Mouse (Mus musculus): ENCODE data around the gene Zbtb16.
A peak's percentile ranks its signal among the peaks of the same experiment; 100 is the strongest.

Gene Zbtb16

DNA sequence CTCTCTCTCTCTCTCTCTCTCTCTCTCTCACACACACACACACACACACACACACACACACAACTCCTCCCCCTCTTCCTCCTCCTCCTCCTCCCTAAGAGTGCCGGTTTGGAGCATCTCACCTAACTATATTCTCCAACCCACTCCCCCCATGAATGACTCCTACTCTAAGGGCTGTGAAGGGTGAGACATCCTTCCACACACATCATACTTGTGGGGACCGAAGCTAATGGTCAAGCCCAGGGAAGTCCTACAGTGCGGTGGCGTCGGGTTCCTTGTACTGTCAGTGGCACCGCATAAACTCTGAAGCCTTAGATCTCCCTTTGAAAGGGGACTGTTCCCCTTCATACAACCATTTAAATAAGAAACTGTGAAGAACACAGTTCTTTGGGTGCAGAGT is 110.9 kb downstream of the Zbtb16 start:
- no peak for DNase-seq

DNA sequence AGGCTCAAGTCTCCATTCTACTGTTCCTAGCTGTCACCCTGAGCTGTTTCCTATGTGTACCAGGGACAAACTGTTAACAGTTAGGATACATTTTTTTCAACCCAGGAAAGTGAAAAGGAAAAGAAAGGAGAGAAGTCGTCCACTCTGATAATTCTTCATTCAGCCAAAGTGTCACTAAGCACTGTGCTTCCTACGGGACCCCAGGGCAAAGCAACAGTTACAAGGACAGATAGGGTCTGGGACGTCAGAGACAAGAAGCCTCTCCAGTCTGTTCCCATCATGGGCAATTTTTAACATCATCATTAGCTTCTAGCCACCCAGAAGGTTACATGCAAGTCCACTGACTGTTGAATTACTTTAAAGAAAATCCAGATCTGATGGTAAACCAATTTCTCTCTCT is 111.3 kb downstream of the Zbtb16 start:
- no peak for DNase-seq

DNA sequence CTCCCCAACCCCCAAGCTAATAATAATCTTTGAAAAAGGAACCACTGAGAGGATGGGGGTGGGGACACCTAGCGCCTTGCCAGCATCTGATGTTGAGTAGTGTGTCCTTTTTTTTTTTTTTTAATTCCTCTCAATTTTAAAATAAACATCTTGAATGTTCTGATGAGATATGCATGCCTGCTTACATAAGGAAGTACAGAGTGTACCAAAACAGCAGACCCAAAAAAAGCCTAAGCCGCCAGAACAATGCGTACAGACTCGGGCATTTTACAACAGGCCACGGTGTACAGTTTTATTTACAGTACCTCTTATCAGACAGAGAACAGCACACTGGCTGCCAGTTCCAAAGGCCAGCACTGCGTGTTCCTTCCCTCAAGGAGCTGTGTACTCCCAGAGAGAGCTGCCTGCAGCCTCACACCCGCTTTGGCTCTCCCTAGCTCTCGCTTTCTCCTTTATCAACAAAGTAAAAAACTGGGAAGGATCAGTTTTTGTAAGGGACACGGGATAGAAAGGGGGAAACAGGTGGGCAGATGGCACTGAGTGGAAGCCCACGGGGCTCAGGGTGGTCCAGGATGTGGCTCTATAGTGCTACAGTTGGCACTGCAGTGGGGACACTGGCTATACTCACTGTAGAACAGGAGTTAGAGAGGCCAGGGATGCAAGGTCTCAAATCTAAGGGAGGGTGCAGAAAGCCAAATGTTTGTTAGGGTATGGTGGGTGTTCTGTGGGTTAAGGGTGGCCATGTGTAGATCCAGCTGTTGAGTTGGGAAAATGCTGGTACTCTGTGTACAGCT is 112.3 kb downstream of the Zbtb16 start:
- peak; percentile 91 for DNase-seq

DNA sequence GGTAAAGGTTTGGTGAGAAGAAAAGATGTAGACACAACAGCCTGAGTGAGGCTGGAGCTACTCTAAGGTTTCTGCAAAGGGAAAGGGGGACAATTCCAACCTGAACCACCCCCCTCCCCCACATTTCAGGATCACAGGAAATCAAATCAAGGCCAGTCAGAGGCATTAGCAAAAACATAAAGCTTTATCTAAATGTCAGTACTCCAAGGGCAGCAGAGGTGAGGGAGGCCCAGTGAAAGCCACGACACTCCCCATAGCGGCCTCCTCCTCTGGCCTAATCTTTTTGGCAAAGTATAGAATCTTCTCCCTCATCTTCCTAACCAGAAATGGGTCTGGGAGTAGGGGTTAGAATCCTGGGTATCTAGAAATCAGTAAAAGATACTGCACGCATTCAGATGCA is 113.0 kb downstream of the Zbtb16 start:
- no peak for DNase-seq

DNA sequence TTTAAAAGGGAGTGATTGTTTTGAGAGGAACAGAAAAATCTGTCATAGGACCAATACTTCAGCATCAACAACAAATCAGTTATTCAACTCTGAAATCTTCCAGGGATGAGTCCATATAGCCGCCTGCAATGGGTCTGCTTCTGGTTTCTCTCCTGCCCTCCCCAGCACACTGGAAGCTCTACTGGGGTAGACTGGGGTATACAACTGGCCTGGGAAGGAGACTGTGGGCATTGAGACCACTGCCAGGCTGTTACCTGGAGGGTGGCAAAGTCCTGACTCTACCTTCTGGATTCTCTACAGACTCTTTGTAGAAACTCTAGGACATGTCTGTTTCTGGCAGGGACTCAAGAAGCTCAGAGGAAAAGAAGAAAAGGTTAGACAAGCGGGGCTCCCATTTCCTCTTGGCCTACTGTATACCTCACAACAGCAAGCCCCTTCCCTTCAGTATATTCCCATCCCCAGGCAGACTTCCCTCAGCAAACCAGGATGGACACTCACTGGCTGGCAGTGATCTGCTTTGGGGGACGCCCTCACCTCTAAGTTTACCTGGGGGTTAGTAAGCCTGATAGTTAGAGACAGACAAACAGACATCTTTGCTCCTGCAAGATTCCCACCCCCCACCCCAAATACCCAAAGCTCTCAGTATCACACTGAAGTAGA is 113.6 kb downstream of the Zbtb16 start:
- DNase-seq, result no peak

DNA sequence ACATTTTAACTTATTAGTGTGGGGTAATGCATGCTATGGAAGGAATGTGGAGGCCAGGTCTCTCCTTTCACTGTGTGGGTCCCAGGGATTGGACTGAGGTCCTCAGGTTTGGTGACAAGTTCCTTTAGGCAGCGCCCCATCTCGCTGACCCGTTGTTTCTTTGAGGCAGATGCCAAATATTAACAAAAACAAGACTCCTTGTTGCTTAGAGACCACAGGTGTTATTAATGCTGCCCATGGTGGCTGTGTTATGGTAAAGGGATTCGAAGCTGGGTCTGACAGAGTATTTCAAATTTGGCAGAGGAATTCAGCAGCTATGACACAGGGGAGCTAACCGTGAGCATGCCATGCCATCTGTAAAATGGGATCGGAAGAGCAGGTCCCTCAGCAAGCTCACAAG is 114.4 kb downstream of the Zbtb16 start:
- no peak for DNase-seq

DNA sequence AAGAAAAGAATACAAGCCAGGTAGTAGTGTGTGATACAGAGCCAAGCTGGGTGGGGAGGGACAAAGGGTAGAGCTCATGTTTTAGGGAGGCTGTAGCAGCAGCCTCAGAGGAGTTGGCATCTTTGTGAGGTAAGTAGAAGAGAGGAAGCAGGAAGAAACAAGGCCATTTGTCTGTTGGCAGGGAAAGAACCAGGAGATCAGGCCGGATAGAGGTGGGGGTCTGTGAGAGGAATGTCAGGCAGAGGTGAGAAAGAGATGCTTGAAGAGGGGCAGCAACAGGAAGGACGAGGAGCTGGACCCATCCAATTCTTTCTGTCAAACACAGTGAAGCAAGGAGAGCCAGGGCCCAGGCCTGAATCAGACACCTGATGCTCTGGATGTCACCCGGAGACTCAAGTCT is 114.8 kb downstream of the Zbtb16 start:
- DNase-seq, result no peak

DNA sequence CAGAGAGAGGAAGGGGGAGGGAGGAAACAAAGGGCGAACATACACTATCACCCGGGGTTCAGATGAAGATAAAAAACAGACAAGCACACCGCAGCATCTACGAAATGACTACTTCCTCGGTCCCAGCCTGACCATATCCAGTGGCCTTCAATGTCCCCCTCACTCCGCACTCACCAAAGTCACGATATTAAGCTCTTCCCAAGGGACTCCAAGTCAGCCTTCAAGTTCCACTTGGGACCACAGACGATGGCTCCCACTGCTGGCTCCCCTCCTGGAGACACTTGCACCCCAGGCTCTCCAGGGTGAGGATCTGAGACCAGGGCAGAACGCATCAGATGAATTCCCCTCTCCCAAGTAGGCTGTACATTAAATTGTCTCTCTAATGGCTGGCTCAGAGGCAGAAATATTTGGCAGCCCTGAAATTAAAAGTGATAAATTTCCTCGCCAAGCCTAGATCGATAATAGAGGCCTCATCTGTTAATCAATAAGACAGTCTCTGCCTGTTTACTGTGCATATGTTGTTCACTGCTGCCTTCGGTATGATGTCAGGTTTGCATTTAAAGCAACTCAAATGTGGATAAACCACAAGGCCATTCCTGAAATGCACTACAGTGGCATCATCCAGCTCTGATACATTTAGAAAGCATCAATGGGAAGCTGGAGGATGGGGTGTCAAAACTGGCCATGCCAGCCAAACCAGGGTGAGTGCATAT is 115.6 kb downstream of the Zbtb16 start:
- no peak for DNase-seq

DNA sequence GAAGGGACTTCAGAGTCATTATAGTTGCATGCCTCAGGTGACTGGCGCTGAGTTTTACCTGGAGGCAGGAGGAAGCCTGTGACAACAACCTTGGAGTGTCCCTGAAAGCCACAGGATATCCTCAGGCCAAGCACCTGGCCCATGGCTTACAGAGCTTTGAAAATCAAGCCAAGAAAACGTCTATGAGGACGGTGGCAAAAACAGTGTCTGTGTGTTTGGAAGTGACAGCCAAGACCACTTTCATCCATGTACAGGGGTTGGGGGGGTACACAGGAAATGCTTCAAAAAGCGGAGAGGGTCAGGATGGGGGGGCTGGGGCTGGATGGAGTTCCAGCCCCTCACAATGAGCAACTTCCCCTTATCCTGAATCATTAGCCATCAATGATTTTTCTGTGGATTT is 116.4 kb downstream of the Zbtb16 start:
- DNase-seq, result no peak

DNA sequence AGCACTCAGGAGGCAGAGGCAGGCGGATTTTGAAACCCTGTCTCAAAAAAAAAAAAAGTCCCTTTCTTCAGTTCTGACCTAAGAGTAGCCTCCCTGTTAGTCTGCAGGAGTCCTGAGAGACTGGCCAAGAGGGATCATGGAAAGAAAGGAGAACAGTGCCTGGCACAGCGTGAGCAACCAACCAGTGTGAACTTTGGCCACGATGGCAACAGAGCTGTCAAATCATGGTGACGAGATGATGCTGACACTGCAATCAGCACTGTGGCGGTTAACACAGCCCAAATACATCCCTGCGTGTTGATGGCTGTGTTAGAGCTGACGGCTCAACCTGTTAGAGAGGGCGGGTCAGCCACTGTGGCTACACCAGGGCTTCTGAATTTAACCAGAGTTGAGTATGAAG is 119.5 kb downstream of the Zbtb16 start:
- no peak for DNase-seq

DNA sequence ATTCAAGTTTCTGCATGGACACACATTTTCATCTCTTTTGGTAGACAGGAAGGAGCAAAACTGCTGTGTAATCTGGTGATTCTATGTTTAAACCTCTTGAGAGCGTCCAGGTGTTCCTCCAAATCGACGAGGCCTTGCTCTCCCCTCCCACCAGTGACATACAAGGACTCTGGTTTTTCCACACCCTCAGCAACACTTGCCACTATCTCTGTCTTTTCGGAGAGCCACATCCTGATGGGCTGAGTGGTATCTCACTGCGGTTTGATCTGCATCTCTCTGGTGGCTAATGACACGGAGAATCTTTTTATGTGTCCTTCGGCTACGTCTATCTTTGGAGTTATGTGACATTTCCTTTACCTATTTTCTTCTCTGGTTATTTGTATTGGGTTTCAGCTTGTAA is 121.0 kb downstream of the Zbtb16 start:
- no peak for DNase-seq

DNA sequence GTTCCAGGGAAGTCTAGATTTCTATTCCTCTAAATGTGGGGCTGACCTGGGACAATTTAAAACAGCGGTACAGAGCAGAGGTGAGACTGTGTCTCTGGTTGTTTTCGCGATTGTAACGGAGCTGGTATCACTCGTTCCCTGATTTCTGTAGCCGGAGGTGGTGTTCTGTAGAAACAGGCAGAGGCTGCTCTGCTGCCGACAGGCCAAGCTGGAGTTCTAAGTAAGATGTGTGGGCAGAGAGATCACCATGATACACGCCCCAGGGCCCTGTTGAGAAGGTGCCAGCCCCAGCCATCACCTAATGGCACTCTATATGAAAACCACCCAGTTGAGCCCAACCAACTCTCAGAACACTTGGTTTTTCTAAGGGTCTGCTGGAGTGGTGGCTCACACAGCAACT is 122.2 kb downstream of the Zbtb16 start:
- no peak for DNase-seq

DNA sequence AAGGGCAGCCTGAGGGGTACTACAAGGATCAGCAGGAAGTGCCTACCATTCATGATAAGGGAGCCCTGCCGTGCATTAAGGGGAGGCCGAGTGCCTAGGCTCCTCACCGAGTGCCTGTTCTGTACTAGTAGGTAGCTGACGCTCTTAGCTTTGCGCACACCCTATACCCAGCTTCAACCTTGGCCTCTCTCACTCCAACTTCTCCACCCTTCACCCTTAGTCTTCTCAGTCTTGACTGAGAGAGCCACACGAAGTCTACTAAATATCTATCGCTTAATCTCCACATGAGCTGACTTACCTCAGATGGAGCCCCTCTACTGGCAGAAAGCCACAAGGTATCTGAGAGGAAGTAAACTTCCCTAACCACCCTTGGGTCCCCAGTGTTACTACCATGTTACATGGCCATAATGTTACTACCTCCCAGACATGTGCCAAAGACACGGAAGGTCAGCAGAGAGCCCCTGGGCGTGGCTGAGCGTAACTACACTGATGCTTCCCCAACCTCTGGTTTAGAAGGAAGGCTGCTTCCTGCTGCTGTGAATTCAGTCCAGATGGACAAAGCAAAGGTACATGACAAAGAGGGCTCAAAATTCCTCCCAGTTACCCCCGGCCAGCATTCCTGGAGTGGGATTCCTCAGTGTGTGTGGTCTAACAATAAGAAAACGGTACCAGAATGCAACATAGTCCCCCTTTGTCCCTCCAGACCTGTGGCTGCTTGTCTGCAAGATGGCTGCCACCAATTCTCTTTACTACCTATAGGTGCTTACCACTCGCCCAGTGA is 122.8 kb downstream of the Zbtb16 start:
- no peak for DNase-seq

DNA sequence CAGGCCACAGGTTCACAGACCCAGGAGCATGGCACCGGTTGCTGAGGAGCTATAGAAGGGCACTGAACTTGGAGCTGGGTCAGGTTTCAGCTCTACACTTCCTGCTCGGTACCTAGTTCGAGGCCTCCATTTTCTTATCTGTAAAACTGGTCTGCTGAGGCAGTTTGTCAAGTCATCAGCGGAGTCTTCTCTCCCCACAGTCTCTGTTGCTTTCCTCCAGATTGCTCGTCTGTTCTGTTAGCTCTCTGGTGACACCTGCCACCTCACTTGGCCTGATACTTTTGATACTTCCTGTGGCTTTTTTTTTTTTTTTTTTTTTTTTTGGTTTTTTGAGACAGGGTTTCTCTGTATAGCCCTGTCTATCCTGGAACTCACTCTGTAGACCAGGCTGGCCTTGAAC is 124.2 kb downstream of the Zbtb16 start:
- no peak for DNase-seq

DNA sequence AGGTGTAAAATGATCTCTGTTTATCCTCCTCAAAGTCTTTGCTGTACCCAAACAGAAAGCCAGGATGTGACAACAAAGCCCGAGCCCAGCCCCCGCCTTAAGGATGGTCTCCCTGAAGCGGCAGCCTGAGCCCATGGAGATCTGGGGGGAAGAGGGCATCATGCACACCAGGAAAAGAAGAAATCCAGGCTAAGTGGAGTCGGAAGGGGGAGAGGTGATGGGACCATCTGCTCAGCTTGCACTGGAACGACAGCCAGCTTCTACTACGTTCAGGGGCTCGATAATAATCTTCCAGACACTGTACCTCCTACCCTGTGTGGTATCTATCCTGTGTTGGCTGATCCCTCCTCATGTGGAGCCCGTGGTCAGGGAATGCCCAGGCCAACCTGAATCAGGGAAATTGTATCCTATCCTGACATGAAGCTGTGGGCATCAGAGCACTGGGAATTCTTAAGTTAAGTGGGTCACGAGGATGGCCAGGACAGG is 124.7 kb downstream of the Zbtb16 start:
- DNase-seq, result no peak

DNA sequence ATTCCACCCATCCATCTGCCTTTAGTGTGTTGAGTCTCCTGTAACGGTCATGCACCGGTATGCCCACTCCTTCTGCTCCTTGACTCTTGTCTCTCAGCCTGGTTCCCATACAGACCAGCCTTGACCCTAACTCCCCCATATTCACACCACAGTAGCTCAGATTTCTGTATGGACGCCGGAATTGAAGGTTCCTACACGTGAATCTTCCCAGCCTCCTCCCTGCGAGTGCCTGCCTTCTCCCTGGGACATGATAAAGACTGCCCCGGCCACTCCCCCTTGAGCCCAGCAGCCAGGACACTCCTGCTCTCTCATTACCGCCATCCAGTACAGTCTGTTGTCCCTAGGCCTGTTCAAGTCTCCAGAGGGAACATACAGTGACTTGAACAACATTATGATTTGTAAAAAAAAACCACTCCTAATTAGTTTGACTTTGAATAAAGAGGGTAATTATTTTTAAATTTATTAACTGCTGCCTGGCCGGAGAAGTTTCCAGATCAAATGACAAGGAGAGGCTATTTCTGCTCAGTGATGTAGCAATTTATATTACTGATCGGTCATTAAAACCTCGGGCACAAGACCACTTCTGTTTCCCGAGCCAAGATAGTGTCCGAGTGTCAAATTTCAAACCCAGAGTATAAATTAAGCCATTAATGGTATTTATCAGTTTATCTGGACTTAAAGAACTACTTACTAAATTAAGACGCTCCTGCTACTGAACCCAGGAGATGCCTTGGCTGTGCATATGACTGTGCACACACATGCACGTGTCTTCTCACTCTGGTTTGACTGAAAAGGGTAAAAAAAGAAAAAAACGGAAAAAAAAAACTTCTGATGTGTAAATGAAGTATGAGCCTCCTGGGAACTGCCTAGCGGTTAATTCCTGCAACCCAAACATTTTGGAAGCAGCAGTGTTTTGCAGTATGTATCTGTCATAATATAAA is 125.4 kb downstream of the Zbtb16 start:
- DNase-seq, result no peak

DNA sequence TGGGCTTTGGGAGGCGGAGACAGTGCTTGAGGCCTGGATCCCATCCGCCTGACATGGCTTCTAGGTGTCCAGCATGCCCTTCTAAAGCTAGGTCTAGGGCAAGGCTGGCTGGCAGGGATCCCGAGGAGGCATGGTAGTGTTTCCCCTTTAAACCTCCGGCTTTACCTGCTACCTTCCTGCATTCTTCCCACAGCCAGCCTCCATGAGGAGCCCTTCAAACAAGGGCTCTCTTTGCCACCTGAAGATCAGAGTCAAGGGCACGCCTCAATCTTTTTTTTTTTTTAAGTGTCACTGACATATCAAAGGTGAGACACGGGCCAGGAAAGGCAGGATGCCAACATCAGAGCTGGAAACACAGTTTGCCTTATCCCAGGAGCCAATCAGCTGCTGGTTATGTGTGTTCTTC is 128.2 kb downstream of the Zbtb16 start:
- DNase-seq, result no peak

DNA sequence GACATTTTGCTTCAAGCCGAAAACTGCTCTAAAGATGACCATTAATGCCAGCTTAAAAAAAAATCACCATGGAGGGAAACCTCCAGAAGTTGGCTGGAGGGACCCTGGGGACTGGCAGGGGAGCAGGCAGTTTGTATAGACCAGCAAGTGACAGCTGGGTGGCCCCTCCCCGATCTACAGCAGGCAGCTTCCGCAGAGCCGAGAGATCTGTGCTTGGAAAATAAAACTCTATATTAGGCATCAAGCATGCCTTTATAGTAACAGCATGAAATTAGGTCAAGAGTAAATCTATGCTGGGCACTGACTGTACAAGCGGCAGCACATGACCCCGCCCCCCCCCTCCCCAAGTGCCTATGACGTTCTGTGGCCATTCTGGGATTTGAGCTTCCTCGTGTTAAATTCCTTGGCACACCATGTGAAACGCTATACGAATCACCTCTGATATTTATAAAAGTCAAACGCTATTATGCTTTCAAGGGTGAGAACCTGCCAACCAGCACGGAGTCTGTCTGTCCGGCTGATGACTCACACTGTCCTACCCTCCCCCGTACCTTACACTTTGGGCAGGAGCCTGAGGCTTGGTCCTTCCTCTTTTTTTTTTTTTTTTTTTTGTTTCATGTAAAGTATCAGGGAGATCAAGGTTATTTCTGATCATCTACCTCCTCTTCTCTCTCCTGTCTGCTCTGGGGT is 128.7 kb downstream of the Zbtb16 start:
- DNase-seq, result no peak

DNA sequence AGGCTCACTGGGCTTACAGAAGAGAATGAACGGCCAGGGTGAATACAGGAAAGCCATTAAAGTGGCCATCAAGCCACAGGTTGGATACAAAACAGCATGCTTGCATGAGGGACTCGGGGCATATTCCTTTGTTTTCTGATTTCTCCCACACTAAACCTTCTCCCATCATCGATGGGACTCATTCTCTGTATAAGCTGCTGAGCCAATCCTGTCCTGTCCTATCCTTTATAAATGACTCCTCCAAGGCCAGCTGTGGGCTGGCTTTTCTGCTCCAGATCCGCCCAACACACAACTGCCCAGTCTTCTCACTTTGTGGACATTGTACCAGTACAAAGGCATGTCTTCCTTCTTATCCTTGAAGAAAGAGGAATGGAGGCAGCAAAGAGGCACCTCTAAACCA is 134.7 kb downstream of the Zbtb16 start:
- no peak for DNase-seq

DNA sequence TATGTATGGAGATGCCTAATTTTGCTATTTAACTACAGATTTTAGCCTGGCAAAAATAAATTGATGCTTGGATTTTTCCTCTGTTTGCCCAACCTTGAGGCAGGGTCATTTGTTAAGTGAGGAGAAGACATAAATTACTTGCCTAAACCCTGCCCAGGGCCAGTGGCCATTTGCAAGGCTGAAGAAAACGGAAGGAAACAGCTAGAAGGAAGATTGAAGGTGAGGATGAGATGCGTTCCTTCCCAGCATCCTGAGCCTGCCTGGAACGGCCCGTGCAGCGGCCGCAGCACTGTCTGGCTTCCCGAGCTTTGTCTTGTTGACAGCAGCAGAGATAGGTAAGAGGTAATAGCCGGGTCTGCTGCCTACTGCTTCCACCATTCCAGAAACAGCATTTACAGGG is 135.2 kb downstream of the Zbtb16 start:
- no peak for DNase-seq

DNA sequence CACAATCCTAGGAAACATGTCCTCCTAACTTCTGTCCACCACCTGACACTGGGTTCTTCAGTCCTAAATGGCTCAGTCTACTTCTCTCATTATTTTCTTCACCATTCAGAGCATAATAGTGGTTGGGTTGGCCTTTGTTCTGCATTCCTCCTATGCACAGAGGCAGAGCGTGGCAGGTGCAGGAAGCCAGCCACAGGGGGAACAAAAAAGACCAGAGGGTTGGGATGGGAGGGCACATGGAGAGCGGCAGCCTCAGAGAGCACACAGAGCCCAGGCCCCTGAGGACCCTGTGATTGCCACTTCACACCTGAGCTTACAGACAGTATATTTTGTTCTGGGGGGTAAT is 138.6 kb downstream of the Zbtb16 start:
- DNase-seq, result no peak

Measured in right cerebral cortex, adult 18-20 months (tissue).